Mouse (Mus musculus) layer of hippocampus, adult 9-10 months (tissue): Measurements from ENCODE around the gene Gpank1.
"Not testable (repeated sequence)": the region's sequence is repeated elsewhere in the genome, so short reads cannot be mapped to it uniquely, and the experiment has no call there.

Experiments used
- DNase-seq: peaks from one replicate; pipeline ENCODE4 v3.0.0; 2022; ENCODE audit warnings: low spot score

Gene Gpank1

DNA sequence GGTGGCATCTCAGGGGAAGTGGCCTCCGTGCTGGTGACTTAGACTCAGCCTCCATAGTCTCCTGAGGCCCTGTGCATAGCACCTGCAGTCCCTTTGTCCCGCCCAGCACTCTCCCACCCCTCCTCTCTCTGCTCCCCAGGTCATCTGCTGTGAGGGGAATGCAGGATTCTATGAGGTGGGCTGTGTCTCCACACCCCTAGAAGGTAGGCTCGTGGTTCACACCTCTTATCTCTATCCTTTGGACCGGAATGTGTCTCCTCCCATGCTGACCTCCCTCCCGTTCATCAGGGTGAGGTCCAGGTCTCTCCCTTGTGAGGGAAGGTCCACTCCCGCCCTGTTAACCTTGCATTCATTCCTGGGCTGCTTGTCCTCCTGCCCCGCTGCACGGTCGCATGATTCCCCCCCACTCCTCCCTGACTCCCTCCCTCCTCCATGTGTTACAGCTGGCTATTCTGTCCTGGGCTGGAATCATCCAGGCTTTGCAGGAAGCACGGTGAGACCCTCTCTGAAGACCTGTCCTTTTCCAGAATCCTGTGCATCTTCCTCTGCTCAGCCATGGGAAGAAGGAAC lies 21.0 kb upstream of the Gpank1 start:
- DNase-seq, result no peak

DNA sequence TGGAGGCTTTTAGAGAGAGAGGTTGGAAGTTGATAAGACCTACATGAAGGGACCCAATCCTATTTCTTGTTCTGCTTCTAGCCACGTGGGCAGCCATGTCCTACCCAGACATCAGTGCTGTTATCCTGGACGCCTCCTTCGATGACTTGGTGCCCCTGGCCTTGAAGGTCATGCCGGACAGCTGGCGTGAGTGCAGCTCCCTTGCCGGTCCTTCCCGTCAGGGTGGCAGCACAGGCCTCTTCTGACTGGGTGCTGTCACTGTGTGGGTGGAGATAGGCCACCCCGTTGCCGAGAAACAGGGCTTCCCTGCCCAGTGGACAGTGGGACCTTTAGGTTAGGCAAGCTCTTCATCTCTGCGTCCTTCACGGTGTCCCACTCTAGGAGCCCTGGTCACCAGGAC lies 20.1 kb upstream of the Gpank1 start:
- DNase-seq, result no peak

DNA sequence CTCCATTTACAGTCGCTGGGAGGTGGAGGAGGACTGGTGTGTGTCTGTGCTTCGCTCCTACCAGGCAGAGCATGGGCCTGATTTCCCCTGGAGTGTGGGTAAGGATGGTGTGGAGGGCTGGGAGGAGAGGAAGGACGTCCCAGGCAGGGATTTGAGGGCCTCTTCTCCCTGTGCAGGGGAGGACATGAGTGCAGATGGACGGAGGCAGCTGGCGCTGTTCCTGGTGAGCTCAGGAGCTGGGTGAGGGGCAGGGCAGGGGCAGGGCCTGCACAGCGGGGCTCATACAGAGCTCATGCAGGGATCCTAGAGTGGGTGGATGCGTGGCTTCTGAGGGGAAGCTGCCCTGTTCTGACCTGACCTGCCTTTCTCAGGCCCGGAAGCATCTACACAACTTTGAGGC lies 19.0 kb upstream of the Gpank1 start:
- DNase-seq, result no peak

DNA sequence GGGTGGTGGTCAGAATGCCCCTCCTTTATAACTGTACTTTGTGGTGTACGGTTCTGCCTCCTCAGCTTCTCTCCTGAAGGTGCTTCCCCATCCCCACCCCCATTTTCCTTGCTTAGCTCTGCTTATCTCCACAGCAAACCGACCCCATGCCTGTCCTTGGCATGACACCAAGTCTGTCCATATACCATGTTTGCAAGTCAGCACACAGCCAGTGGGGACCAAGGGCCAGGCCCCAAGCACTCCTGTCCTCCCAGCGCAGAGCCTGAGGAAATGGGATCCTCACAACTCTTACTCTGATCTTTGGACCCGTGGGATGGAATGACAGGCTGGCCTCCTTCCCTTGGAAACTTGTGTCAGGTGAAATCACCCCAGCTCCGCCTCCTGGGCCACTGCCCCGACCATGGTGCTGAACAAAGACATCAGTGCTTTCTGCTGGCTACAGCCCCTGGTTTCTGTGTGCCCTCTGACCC lies 18.0 kb upstream of the Gpank1 start:
- DNase-seq, result no peak

DNA sequence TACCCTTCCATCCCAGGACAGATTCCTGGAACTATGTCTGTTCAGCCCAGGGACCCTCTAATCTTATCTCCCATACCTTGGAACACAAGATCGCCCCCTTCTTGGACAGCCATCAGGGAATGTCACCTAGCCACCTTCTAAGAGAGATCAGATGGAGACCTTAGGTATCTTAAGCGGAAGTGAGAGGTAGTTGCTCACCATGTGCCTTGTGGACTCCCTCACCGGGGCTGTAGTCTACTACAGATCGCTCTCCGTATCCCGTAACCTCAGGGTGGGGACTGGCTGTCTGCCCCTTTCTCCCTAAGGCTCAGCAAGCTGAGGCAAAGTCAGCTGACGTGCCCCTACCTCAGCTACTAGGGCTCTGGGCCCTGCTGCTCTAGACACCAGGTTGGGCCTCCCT lies 17.2 kb upstream of the Gpank1 start:
- no peak for DNase-seq

DNA sequence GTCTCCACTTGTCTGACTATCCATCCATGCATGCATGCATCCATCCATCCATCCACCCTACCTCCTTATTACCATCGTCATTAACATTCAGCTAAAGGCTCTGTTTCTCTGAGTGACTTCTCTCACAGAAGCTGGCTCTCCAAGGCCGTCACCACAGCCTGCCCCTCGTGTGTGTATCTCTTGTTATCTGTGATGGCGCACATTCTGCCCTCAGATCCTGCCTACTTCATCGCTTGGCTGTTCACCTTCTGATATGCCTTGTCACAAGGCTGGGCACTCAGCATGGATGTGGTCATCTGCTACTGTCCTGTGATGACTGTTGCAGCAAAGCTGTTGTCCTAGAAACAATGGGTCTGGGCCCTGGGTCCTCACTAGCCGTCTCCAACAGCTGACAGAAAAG lies 16.5 kb upstream of the Gpank1 start:
- DNase-seq, result no peak

DNA sequence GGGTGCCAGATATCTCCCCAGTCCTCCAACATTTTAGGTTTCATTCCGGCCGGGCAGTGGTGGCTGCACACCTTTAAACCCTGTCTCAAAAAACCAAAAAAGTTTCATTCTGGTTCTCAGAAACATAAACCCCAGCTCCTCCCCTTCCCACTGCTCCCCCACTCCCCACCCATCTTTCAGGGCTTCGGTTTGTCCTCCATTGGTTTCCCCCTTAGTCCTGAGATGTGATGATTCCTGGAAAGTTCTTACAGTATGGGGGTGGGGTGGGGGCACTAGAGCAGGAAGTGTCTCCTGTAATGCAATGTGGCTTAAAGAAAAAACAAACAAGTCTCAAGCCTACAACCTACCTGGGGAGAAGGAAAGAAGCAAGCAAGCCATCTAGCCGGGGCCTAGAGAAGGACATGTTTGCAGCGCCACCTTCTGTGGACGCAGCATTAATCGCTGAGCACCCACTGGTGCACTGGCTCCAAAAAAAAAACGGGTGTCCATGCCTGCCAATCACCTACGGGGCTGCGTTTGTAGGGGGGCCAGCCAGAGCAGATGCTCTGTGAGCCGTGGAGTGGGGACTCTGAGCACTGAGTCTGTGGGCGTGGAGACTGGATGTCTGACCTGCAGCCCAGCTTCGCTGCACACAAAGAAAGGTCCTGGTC lies 15.4 kb upstream of the Gpank1 start:
- DNase-seq, result no peak

DNA sequence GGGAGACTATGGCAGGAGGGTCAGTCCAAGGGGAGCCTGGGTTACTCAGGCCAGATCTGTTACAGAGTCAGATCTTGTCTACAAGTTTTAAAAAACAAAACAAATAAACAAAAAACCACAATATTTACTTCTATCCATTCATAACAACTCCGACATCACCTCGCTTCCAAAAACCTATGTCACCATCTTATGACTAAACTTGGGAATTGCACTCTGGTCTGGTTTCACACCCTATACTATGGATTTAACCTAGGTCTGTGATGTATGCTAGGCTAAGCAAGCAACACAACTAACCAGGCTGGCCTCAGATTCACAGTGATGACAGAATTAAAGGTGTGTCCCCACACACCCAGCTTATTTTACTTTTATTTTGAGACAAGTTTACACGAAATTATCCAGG lies 14.7 kb upstream of the Gpank1 start:
- no peak for DNase-seq

DNA sequence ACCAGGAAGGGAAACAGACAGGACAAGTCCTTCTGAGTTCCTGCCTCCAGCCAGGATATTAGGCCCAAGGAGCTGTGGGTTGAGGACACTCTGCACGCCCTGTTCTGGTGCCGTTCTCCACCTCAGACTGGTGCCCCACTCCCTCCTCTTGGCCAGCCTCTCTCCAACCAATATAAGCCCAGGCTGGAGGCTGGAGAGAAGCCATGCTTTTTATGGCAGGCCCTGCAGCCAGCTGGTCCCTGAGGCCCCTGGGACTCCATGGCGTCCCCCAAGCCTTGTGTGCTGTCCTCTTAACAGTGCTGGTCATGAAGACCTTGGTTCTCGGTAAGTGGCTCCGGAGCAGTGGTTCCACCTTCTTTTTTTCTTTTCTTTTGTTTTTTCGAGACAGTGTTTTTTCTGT lies 13.2 kb upstream of the Gpank1 start, which contains the start of gene Ly6g5c:
Gene Ly6g5c (plus strand): TSS at position 183 of the 400 bp plus-strand sequence.
- DNase-seq, result no peak

DNA sequence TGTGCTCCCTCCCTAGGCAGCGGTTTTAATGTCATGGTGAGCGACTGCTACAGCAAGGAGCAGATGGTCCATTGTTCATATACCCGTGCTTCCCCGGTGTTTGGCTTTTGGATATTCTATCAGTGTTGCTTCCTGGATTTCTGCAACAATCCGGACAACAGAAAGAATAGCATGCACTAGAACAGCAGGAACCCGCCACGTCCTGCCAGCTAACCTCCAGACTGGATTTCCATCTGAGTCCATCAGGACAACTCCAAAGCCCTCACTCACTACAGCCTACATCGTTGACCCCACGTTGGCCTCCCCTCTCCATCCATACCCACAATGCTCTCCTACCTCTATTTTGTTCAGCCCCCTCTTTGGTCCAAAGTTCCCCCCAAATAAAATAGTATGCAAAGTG lies 9.5 kb upstream of the Gpank1 start:
- no peak for DNase-seq

DNA sequence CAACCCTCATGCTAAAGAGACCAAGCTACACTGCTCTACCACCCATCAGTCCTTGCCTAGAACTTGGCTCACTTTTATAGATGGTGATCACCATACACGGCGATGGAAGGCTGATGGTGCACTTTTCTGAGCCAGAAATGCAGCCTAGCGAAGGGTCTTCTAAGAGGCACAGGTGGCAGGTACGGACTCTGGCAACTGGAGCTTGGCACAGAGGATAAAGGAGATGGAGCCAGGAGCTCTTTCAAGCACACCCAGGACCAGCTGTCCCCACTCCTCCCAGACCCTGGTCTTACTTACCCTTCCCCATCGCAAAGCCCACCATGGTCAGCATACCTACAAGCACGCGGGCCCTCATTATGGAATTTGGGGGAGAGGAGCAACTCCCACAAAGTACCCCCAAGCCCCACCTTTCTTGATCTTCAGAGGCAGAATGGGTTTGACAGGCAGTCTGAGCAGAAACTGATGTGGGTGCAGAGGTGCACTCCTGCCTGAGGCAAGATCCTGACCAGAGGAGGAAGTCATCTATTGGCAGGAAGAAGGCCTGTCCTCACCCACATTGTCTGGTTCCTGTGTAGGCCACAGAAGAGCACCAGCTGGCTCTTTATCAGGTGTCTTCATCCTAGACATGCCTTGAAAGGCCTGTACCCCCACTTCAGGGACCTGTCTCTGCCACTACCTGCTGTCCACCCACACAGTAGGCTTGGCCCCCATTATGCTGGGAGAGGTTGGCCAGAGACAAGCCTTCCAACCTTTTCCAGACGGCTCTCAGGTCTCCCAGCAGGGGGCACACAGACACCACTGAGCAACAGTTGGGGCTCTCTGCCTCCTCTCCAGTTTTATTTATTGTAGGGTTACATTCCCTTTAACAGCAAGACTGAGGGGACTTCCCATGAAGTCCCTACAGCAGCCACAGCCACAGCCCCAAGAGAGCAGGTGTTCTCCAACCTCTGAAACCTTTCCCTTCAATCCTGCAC lies 5.9 kb upstream of the Gpank1 start, which contains the start of gene Ly6g5b:
Gene Ly6g5b (minus strand): TSS at position 383 of the 974 bp plus-strand sequence.
- no peak for DNase-seq

DNA sequence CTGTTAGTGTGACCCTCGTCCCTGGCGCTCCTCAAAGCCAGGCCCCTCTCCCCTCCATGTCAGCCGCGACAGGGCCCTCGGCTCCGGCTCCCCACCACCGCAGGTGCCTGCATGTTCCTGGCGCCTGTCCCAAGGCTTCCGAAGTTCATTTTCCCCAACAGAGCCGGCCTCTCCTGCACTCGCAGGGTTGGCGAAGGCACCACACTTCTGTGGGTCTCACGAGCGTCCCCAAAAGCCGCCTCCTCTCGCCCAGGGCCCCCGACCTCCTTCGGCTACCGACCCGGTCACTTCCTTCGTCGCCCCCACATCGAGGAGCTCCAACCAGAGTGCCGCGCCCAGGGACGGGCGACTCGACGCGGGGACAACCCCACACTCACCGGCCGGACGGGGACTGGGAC lies 511 bp upstream of the Gpank1 start:
- DNase-seq, result no peak

DNA sequence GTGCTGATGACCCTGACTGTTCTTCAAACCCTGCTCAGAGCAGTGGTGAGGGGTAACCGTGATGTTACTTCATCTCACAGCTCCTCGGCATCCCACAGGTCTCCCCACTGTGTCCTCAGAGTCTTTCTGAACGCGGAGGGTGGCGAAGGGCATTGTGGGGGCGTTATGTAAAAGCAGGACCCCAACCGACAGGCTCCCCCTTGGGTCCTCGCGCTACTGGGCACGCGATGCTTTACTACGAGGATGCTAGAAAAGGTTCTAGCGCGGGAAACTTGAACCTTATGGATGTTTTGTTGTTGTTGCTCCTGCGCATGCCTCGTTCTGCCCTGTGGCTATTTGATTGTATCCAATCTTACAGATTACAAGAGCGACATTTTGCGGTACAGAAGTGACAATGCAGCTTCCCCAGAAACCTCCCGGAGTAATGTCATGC lies 632 bp downstream of the Gpank1 start, which contains the start of gene Csnk2b:
Gene Csnk2b (minus strand): TSS at position 183 of the 433 bp plus-strand sequence.
- DNase-seq, result peak; percentile 44

DNA sequence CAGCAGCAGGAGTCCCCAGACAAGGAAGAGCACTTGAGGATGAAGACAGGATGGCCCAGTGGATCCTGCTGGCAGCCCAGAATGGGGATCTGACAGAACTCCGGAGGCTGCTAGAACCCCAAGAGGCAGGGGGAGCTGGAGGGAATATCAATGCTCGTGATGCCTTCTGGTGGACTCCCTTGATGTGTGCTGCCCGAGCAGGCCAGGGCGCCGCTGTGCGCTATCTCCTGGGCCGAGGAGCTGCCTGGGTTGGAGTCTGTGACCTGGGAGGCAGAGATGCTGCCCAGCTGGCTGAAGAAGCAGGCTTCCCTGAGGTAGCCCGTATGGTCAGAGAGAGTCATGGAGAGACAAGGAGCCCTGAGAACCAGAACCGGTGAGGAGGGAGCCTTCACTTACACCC lies 2.0 kb downstream of the Gpank1 start:
- DNase-seq, result not testable (repeated sequence)

DNA sequence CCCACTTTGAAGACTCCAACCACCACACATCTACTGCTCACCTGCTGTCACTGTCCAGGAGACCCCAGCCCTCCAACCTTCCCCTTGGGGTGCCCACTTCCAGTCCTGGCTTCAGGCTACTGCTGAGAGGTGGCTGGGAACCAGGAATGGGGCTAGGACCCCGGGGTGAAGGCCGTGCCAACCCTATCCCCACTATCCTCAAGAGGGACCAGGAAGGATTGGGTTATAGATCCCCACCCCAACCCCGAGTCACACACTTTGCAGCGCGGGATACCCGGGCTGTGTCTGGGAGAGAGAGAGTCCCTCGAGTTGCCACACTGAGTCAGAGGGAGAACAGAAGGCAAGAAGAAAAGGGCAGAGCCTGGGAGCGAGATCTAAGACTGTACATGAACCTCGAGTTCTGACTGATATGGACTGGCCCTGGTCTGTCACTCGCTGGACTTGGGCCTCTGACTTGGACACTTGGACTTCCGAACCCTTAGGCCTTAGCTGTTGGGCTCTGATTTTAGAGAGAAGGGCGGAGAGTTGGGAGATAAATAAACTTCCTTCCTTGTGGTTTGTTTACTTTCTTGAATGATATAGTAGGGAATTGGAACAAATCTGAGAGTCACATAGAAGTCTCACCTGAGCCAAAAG lies 3.1 kb downstream of the Gpank1 start:
- not testable (repeated sequence) for DNase-seq

DNA sequence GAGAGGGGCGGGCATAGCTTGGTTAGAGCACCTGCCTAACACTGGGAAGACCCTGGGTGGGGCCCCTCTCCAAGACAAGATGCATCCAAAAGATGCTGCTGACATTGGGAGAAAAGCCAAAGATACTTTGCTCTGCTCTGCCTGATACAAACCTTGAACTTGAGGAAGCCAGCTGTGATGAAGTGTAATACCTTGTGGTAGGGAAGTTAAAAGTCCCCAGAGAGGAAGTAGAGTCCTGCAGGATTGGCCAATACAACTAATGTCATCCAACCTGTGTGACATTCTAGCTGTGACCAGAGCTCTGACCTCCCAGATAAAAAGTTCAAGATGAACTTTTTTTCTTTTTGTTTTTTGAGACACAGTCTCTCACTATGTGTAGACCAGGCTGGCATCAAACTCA lies 3.8 kb downstream of the Gpank1 start:
- no peak for DNase-seq

DNA sequence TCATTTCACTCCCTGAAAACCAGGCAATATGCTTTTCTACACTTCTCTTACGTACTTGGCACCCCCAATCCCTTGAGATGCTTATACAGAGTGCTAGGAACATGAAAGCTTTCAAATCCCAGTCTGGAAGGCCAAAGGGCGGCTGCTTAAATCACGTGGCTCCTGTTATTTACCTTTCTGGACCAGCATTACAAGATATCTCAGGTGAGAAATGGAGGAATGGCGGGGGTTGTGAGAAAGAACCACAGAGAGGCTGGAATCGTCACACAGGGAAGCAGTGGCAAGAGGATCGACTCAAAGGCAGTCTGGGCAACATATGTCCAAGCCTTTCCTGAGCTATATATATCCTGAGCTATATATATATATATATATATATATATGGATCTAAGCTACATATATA lies 4.3 kb downstream of the Gpank1 start:
- no peak for DNase-seq

DNA sequence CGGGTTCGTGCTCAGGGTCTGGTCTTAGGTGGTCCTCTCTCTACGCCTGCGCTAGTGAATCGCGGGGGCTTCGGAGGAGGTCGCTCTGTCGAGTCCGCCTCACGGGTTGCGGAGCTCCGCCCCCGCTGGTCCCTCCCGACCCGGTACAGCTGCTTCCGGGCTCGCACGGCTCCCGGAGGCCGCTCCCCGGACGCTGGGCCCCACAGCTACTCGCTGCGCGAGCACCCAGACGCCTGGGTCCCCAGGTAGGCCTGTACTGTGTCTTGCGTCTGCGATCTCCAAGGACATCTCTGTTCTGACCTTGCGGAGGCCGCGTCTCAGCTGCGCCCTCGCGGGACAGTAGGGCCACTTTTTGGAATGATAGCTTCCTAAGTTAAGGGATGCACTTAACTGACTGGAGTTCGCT lies 5.0 kb downstream of the Gpank1 start, which contains the start of gene D17H6S53E:
Gene D17H6S53E (plus strand): TSS at position 168 of the 406 bp plus-strand sequence.
- DNase-seq, result no peak

DNA sequence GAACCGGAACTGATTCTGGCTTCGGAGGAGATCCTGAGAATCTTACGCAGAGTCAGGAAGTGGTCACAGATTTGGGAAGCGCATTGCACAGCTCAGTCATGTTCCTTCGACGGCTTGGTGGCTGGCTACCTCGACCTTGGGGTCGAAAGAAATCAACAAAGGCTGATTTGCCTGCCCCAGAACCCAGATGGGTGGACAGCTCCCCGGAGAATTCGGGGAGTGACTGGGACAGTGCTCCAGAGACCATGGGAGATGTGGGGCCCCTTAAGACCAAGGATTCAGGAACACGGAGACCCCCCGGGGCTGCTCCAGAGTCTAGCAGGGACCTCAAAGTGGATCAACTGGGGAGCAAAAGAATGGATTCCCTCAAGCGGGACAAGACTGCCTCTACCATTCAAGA lies 5.8 kb downstream of the Gpank1 start:
- no peak for DNase-seq

DNA sequence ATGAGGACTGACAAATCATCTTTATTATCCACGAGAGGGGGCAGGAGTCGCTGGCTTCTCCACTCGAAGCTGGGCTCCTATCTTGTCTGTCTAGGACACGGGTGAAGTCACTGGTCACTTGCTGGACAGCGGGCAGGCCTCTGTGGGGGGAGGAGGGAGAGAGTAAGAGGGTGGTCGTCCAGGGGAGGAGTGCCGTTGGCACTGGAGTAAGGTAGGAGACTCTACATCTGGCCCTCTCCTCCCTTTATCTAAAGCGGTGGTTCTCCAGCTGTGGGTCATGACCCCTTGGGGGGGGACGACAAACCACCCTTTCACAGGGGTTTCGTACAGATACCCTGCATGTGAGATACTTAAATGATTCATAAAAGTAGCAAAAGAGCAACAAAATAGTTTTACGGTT lies 7.7 kb downstream of the Gpank1 start:
- DNase-seq, result no peak

DNA sequence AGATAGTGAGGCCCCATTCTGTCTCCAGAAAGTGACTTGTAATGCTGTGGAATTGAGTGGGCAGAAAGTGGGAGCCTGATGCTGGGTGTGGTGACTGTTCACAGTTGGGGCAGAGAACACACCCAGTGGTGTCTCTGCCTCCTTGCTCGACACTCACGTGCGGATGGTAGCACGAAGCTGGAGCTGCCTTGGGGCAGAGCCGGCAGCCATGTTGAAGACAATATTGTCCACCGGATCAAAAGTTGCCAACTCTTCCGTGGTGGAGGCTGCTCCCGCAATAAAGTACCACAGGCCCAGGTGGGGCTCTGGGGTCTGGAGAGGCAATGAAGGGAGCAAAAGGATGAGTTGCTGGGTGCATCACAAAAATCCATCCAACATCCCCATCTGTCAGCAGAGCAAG lies 9.8 kb downstream of the Gpank1 start:
- no peak for DNase-seq
